Mouse (Mus musculus) adrenal gland, postnatal 10 days (tissue): ENCODE measurements around the gene Hspb3. TPM values are rescaled to one million over a fixed set of nuclear protein-coding genes. Genes with fewer than 3 reads are reported as not detected.

ENCODE experiments used
- DNase-seq: peaks from one replicate; pipeline ENCODE4 v3.0.0; 2021; ENCODE audit warnings: mixed read lengths
- total RNA-seq, 2 experiments: library from RNA; stranded (reverse); gene quantifications; 2 replicates each; pipeline ENCODE4 v1.2.3; 2021

Hspb3 gene
- total RNA-seq, 2 experiments from 2014 or later: 2.0 to 7.1 TPM

- DNase-seq: no peak
Measured at GRCm38 (mm10) chr13:113635799-113636222, 27.7 kb downstream of the Hspb3 start.

GRCm38 (mm10) chr13:113634732-113635481, 28.6 kb downstream of the Hspb3 start:
- DNase-seq: no peak

GRCm38 (mm10) chr13:113632506-113632905, 31.0 kb downstream of the Hspb3 start:
- DNase-seq: no peak

- DNase-seq: no peak
Measured at GRCm38 (mm10) chr13:113627601-113628000, 35.9 kb downstream of the Hspb3 start.

- DNase-seq: no peak
Measured at GRCm38 (mm10) chr13:113622865-113623255, 40.6 kb downstream of the Hspb3 start.

DNA sequence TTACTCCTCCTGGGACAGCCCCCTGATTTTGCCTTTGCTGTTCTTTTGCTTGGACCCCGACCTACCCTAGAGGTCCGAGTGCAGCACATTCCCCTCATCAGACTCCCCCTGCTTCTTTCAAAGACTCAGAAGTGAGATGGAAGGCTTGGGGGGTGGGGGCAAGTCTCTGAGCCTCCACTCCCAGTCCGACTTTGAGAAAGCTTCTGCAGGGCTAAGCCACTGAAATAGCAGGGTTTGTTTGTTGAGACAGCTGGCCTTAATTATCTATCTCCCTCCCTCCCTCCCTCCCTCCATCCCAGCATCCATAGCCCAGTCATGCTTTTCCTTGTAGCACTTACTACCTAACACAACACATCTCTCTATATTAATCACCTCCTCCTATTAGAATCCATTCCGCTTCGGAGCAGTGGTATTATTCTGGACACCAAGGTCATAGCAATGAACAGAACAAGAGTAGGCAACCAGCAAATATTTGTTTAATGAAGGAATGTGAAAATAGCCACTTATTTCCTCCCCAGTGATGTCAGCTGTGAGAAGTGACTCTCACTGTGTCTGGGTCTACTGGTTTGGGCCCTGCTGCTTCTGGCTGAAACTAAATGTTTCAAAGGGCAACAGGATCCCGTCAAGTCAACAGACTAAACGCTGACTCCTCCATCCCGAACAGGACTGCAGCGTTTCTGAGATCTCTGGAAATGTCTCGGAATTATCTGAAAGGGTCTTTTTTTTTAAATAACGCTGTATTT, 41.2 kb downstream of the Hspb3 start:
- DNase-seq: no peak

DNA sequence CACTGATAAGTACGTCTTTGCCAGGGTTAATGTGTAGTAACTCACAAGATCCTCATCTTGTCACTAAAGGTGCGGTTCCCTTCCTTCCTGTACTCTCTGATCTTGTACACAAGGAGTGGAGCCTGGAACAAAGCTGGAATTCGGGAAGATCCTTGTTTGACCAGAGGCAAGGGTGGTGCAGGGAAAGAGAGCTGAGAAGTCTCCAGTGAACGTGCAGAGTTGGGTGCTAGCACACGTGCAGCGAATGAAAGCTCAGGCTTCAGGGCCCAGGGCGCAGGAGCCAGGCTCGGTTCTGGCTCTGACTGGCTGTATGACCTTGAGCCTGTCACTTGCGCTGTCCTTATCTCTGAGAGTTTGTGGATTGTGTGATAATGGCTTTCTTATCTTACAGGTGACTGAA, 44.5 kb downstream of the Hspb3 start:
- DNase-seq: peak; percentile 34

- peak; percentile 96 for DNase-seq
Measured at GRCm38 (mm10) chr13:113617891-113618823, 45.3 kb downstream of the Hspb3 start, which contains the start of gene Snx18. Snx18 (minus strand) TSS chr13:113618564.

GRCm38 (mm10) chr13:113617338-113617890, 46.1 kb downstream of the Hspb3 start:
- no peak for DNase-seq

DNA sequence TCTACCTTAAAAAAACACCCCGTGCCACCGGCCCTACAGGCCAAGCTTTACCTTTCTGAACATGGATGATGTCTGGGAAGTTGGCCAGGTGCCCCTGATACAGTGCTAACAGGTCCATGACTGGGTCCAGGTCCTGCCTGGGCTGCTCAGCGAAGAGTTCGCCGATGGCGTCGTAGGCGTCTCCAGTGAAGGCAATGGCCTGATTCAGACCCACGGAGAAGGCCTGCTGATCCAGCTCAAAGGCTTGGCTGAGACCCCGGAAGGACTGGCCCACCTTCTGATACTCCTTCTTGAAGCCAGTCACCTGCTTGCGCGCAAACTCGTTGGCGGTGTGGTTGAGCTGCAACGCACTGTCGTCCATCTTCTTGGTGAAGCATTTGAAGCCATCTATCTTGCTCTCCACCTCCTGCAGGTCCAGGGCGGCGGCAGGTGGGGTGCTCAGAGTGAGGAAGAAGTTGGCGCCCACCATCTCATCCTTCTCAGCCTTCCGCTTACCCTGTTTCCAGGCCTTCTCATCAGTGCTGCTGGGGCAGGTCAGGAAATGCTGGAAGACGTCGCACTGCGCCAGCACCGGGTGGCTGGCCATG, 46.6 kb downstream of the Hspb3 start:
- no peak for DNase-seq

- peak; percentile 33 for DNase-seq
Measured at GRCm38 (mm10) chr13:113615971-113616671, 47.4 kb downstream of the Hspb3 start.

GRCm38 (mm10) chr13:113615546-113615941, 47.9 kb downstream of the Hspb3 start:
- peak; percentile 44 for DNase-seq

DNA sequence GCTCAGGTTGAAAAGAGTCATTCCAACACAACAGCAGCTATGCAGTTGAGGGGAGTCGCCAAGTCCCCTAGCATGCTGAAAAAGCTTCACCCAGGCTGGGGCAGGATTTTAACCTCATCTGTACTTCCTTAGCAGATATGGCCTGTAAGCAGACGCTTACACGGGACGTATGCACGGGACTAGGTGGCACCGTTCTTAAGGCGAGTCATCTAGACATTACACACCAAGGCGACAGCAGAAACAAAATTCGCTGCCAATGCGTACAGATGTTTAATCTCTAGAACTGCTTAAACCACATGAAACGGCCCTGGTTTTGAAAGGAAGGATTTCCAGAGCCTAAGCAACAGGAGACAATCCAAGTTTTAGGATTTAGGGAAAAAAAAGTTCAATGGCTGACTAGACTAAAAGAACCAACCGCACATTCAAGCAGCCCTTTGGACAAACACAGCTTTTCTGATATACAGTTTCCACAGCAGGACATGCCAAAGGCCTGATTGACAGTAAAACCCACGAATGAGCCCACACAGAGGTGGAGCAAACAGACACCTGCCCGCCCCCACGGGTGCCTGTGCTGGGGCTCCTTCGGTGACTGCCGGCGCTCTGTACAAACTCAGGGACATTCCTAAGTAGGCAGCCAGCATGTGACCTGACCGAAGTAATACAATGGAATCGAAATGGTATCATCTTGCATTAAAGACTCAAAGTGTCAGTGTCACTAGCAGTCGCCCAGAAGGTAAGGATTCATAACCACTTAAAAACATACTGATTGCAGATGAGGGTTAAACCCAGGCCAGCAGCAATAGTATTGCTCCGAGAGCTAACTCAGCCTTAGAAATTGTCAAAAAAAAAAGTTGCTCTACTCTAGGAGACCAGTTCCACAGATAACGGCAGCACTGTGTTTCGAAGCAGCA, 48.6 kb downstream of the Hspb3 start:
- peak; percentile 85 for DNase-seq

- no peak for DNase-seq
Measured at GRCm38 (mm10) chr13:113613882-113614281, 49.6 kb downstream of the Hspb3 start.

- DNase-seq: no peak
Measured at GRCm38 (mm10) chr13:113613341-113613740, 50.1 kb downstream of the Hspb3 start.
